Mouse (Mus musculus) heart, embryonic 10.5 days (tissue): ENCODE results near the gene Phactr3. TPM values are rescaled to one million over a fixed set of nuclear protein-coding genes. Genes with fewer than 3 reads are reported as not detected.

Experiments used
- DNase-seq: peaks from one replicate; pipeline ENCODE4 v3.0.0-alpha.2; 2017; ENCODE audit warnings: low spot score
- H3K27ac ChIP-seq: fragments of 300-500 bp; sonication (generic); 2 replicates; pipeline ENCODE4 v1.5.1; 2016; ENCODE audit warnings: mild to moderate bottlenecking
- H3K27me3 ChIP-seq: fragments of 300-500 bp; sonication (generic); 2 replicates; pipeline ENCODE4 v1.6.1; 2016; ENCODE audit warnings: mild to moderate bottlenecking; ENCODE audit not compliant: poor library complexity, insufficient read depth, severe bottlenecking
- H3K36me3 ChIP-seq: fragments of 300-500 bp; sonication (generic); 2 replicates; pipeline ENCODE4 v1.6.1; 2016; ENCODE audit warnings: mild to moderate bottlenecking, moderate library complexity
- H3K4me1 ChIP-seq: fragments of 300-500 bp; sonication (generic); 2 replicates; pipeline ENCODE4 v1.6.1; 2016; ENCODE audit warnings: mild to moderate bottlenecking
- H3K4me3 ChIP-seq: fragments of 300-500 bp; sonication (generic); 2 replicates; pipeline ENCODE4 v1.5.1; 2016; ENCODE audit warnings: mild to moderate bottlenecking, moderate library complexity
- H3K9me3 ChIP-seq: fragments of 300-500 bp; sonication (generic); 2 replicates; pipeline ENCODE4 v1.6.1; 2016; ENCODE audit warnings: mild to moderate bottlenecking, moderate library complexity
- WGBS: fragments of 180-500 bp; shearing (Covaris S2); methylation state at CpG from one replicate; pipeline ENCODE4 v1.1.7; 2016; 5-methylcytosine and 5-hydroxymethylcytosine counted together
- polyA plus RNA-seq: library from polyadenylated mRNA; unstranded; fragments of >200 nt; fragmentation: Nextera tagmentation; extraction: Ambion mirVana; gene quantifications from 2 replicates; pipeline ENCODE4 v1.2.1, GENCODE M21; 2016

Phactr3 gene
- polyA plus RNA-seq, 1 experiment from 2014 or later: 10.8 TPM

DNA sequence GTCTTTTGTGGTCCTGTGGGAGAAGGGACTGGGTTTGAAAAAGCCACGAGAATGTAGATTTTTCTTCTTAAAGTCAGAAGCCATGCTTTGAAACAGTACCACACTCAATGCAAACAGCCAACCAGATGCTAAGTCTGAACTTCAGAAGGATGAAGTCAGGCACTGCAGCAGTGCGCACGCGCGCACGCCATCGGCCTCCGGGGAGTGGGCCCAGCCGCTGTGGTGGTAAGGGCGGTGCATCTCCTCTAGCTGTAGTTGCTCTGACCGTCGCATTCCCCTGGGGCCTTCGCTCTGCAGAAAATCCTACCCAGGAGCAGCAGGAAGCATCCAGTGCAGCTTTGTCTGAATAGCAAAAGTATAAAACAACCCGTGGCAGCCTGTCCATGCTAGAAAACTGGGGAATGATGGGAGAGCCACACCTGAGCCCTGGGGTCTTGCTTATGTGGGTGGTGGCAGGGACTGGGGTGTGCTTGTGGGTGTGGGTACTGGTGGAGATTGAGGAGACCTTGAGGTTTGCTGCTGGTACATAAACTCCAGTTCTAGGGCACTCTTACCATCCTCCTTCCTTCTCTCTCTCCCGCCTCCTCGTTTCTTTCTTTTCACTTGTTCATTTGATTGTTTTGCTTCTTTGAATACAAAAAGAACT lies 56.6 kb downstream of the Phactr3 start:
- no peaks in the 10 kb centered on the region for H3K9me3 ChIP-seq

DNA sequence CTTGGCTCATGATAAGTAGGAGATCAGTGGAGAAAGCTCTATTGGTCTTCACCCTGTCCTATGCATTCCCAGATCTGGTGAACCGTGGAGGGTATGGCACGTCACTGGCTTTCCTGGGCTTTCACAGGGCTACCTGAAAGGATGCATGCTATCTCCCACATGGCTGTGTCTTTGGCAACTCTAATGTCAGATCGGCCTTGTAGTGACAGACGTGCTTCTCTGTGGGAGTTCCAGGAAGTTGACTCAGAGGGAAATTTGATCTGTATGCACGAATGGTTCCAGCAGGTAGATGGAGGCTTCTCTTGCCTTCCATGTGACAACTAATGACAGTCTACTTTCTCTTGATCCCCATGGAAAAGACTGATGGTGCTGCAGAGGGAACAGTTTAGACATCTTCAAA lies 65.5 kb downstream of the Phactr3 start:
- Histone ChIP-seq H3K9me3 (no peaks in the 10 kb centered on the region), H3K4me3 (no peak overlapping the region), H3K27me3 (no peaks in the 10 kb centered on the region; the same call in 1 of the 2 replicates), H3K27ac (no peak overlapping the region), H3K4me1 (peaks cover 8% of the 10 kb centered on the region; the same call in 1 of the 2 replicates), H3K36me3 (no peaks in the 10 kb centered on the region)
- 65% methylated on average over 5 of the region's 5 CpGs for WGBS
- DNase-seq: no peak

More for the DNA sequence above, 56.6 kb downstream of the Phactr3 start:
- 0 out of 2 replicates have a peak, but pooled peaks cover 5% of the 10 kb centered on the region for H3K4me1 ChIP-seq
- peak overlapping the region; percentile 2; the same call in 1 of the 2 replicates for H3K4me3 ChIP-seq
- 45% methylated on average over 16 of the region's 16 CpGs for WGBS
- peaks cover 17% of the 10 kb centered on the region for H3K27me3 ChIP-seq
- no peak overlapping the region for H3K27ac ChIP-seq
- H3K36me3 ChIP-seq: no peaks in the 10 kb centered on the region
- no peak for DNase-seq

DNA sequence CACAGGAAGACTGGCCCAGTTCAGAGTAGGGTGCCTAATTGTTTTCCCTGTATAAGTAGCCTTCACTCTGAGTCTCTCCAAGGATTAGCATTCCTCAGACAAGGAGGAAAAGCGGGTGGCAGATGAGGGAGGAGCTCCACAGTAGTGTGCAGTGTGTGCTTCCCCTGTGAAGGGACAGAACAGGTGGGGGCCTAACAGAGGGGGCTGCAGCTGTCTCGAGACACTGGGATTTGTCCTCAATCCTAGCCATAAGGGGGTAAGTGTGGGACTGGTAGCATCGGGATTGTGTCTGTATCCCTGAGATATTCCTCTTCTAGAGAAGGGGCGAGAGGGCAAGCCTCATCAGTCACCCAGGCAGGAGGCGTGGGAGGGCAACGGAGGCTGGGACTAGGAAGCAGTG lies 66.1 kb downstream of the Phactr3 start:
- Histone ChIP-seq H3K27ac (no peak overlapping the region), H3K36me3 (no peaks in the 10 kb centered on the region), H3K4me1 (peaks cover 8% of the 10 kb centered on the region; the same call in 1 of the 2 replicates), H3K9me3 (no peaks in the 10 kb centered on the region), H3K4me3 (no peak overlapping the region), H3K27me3 (no peaks in the 10 kb centered on the region; the same call in 1 of the 2 replicates)
- DNase-seq: no peak
- 55% methylated on average over 6 of the region's 6 CpGs for WGBS

GRCm38 (mm10) chr2:178188988-178189387 lies 70.2 kb downstream of the Phactr3 start:
- no peak overlapping the region for H3K27ac ChIP-seq
- DNase-seq: no peak
- WGBS: 75% methylated on average over 2 of the region's 2 CpGs

GRCm38 (mm10) chr2:178192881-178193280 lies 74.1 kb downstream of the Phactr3 start:
- Histone ChIP-seq H3K4me3 (no peak overlapping the region), H3K27ac (0 out of 2 replicates have a peak overlapping the region, but pooled peaks have one; percentile 16), H3K9me3 (no peaks in the 10 kb centered on the region), H3K36me3 (no peaks in the 10 kb centered on the region), H3K4me1 (peaks cover 38% of the 10 kb centered on the region), H3K27me3 (peaks cover 5% of the 10 kb centered on the region; the same call in 1 of the 2 replicates)
- no peak for DNase-seq
- 77% methylated on average over 9 of the region's 9 CpGs for WGBS

More at GRCm38 (mm10) chr2:178188988-178189387, 70.2 kb downstream of the Phactr3 start:
- no peaks in the 10 kb centered on the region for H3K36me3 ChIP-seq
- H3K27me3 ChIP-seq: peaks cover 5% of the 10 kb centered on the region; the same call in 1 of the 2 replicates
- H3K4me1 ChIP-seq: peaks cover 22% of the 10 kb centered on the region
- no peaks in the 10 kb centered on the region for H3K9me3 ChIP-seq
- no peak overlapping the region for H3K4me3 ChIP-seq

DNA sequence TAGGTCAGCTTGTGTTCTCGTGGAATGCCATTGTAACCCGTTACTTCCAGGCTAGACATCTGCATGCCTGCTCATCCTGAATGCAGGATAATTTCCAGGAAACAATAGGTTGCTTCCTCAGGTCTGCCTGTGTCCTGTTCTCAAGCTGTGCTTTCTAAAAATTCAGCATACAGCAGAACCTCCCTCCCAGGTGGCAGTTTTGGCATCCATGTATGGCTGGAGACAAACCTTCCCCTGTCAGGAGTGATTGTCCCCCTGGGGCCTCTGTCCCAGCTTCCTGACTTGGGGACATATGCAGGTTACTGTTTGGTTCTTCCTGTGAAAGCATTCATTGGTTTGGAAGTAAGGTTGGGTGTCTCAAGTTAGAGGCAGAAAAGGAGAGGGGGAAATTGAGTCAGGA lies 74.7 kb downstream of the Phactr3 start:
- DNase-seq: no peak
- WGBS: 56% methylated on average over 2 of the region's 2 CpGs

DNA sequence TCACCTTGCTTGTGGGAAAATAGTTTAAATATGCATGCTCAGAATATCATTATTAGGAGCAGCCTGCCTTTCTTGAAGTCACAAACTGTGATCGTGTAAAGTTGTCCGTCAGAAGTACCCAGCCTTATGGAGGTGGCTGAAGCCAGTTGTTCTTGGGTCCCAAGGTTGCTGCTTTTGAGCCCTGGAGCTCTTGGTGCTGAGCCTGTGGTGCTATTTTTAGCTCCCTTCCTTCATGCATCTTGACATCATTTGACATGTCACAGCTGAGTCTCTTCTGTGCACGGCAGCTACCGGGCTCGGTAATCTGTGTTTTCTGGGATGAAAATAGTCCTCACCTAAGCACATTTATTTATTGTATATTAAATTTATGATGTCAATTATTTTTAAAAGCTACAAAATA lies 76.1 kb downstream of the Phactr3 start:
- DNase-seq: no peak
- Histone ChIP-seq H3K4me1 (peaks cover 31% of the 10 kb centered on the region), H3K27ac (peak overlapping the region; percentile 62; the same call in 1 of the 2 replicates), H3K27me3 (0 out of 2 replicates have a peak, but pooled peaks cover 5% of the 10 kb centered on the region), H3K9me3 (no peaks in the 10 kb centered on the region), H3K4me3 (no peak overlapping the region), H3K36me3 (no peaks in the 10 kb centered on the region)
- WGBS: 28% methylated on average over 5 of the region's 5 CpGs

More for the DNA sequence above, 74.7 kb downstream of the Phactr3 start:
- H3K36me3 ChIP-seq: no peaks in the 10 kb centered on the region
- peaks cover 5% of the 10 kb centered on the region; the same call in 1 of the 2 replicates for H3K27me3 ChIP-seq
- H3K27ac ChIP-seq: 0 out of 2 replicates have a peak overlapping the region, but pooled peaks have one; percentile 16
- H3K4me3 ChIP-seq: no peak overlapping the region
- peaks cover 37% of the 10 kb centered on the region for H3K4me1 ChIP-seq
- no peaks in the 10 kb centered on the region for H3K9me3 ChIP-seq

- Histone ChIP-seq H3K27ac (no peak overlapping the region), H3K4me3 (no peak overlapping the region), H3K36me3 (no peaks in the 10 kb centered on the region), H3K27me3 (no peaks in the 10 kb centered on the region), H3K9me3 (no peaks in the 10 kb centered on the region), H3K4me1 (peaks cover 31% of the 10 kb centered on the region)
- no peak for DNase-seq
- 81% methylated on average over 6 of the region's 6 CpGs for WGBS
These were observed 77.3 kb downstream of the Phactr3 start for GRCm38 (mm10) chr2:178196038-178196437.

- H3K36me3 ChIP-seq: no peaks in the 10 kb centered on the region
- no peak overlapping the region for H3K27ac ChIP-seq
- no peaks in the 10 kb centered on the region for H3K9me3 ChIP-seq
- no peaks in the 10 kb centered on the region for H3K27me3 ChIP-seq
- no peak overlapping the region for H3K4me3 ChIP-seq
- 58% methylated on average over 1 of the region's 1 CpGs for WGBS
- no peak for DNase-seq
- peaks cover 28% of the 10 kb centered on the region for H3K4me1 ChIP-seq
These were observed 78.8 kb downstream of the Phactr3 start for GRCm38 (mm10) chr2:178197542-178197941.

DNA sequence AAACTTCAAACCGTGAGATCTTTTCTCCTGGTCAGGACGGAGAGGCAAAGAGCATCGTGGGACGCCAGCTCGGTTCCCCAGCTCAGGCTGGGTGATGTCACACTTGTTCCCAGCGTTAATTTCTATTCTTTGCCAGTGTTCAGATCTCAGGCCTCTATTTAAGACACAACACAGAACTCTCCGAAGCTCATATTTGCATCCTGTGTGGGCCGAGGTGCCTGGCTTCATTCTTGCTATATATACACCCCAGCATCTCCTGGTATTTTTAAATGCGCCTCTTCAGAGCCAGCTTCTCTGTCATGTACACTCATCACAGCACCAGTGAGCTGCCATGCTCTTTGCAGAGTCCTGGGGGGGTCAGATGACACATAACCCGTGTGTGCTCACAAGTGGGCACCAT lies 85.7 kb downstream of the Phactr3 start:
- no peak for DNase-seq
- H3K27me3 ChIP-seq: no peaks in the 10 kb centered on the region
- H3K9me3 ChIP-seq: no peaks in the 10 kb centered on the region
- WGBS: 80% methylated on average over 10 of the region's 10 CpGs
- peaks cover 12% of the 10 kb centered on the region; the same call in 1 of the 2 replicates for H3K4me1 ChIP-seq
- no peaks in the 10 kb centered on the region for H3K36me3 ChIP-seq
- H3K27ac ChIP-seq: no peak overlapping the region
- no peak overlapping the region for H3K4me3 ChIP-seq

DNA sequence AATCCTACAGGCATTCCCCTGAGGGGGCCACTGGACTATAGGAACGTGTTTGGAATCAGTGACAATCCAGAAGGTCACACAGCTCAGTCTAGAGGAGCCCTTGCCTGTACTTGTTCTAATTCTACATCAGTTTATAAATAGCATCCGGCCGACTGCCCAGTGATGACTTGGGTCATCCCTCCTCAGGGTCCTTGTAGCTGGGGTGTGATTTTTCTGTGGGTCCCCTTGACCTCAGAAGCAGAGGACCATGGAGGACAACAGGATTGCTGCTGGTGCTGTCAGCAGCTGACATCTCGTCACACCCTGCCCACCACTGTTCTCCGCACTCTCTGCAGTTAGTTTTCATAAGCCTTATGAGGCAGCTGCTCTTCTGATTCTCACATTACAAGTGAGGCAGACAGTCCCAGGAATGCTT lies 89.4 kb downstream of the Phactr3 start:
- peak; percentile 78 for DNase-seq
- Histone ChIP-seq H3K36me3 (no peaks in the 10 kb centered on the region), H3K4me3 (no peak overlapping the region), H3K27me3 (peaks cover 5% of the 10 kb centered on the region; the same call in 1 of the 2 replicates), H3K4me1 (peaks cover 16% of the 10 kb centered on the region; the same call in 1 of the 2 replicates), H3K27ac (peak overlapping the region; percentile 17), H3K9me3 (no peaks in the 10 kb centered on the region)
- WGBS: 41% methylated on average over 5 of the region's 5 CpGs

DNA sequence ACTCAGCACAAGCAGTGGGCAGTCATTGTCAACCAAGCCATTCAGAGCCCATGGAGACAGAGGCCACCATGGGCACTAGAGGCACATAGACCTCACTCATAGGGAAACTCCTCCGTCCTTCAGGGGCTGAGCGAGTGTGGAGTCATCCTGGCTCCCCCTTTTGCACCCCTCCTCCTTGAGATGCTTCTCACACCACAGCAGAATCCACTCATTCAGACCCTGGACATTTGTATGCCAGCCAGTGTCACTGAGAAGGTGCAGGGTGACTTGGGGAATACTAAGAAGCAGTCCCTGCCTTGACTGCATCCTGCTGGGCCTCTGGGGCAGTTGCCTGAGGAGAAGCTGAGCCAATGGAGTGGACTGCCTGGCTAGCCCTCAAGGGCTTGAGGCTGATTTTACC lies 95.1 kb downstream of the Phactr3 start:
- no peak for DNase-seq
- Histone ChIP-seq H3K27me3 (peaks cover 5% of the 10 kb centered on the region; the same call in 1 of the 2 replicates), H3K9me3 (no peaks in the 10 kb centered on the region), H3K36me3 (no peaks in the 10 kb centered on the region), H3K4me3 (no peak overlapping the region), H3K4me1 (0 out of 2 replicates have a peak, but pooled peaks cover 6% of the 10 kb centered on the region), H3K27ac (no peak overlapping the region)
- 82% methylated on average over 2 of the region's 2 CpGs for WGBS

- no peak overlapping the region for H3K4me3 ChIP-seq
- H3K4me1 ChIP-seq: peaks cover 7% of the 10 kb centered on the region; the same call in 1 of the 2 replicates
- no peaks in the 10 kb centered on the region for H3K9me3 ChIP-seq
- H3K27me3 ChIP-seq: peaks cover 5% of the 10 kb centered on the region; the same call in 1 of the 2 replicates
- H3K27ac ChIP-seq: no peak overlapping the region
- no peaks in the 10 kb centered on the region for H3K36me3 ChIP-seq
- DNase-seq: no peak
- 81% methylated on average over 1 of the region's 1 CpGs for WGBS
These were observed 95.8 kb downstream of the Phactr3 start for GRCm38 (mm10) chr2:178214531-178214930.
